Mouse (Mus musculus): Measurements from ENCODE around the gene Vps4a. TPM values are rescaled to one million over a fixed set of nuclear protein-coding genes. Genes with fewer than 3 reads are reported as not detected.

Vps4a gene
- polyA plus RNA-seq, 1 experiment from 2014 or later, result 68.9 TPM

Other genes with a start within 250 kb of the Vps4a start
- 0.23 and 0.24 TPM in 2 replicates for gene Has3, start 161.0 kb upstream of the Vps4a start, polyA plus RNA-seq (2015; fragmentation: Nextera tagmentation; extraction: Ambion mirVana)
- gene Utp4, start 137.6 kb upstream of the Vps4a start, polyA plus RNA-seq (2015; fragmentation: Nextera tagmentation; extraction: Ambion mirVana), result 54.4 and 59.7 TPM in 2 replicates
- 15.0 and 15.7 TPM in 2 replicates for gene Sntb2, start 95.5 kb upstream of the Vps4a start, polyA plus RNA-seq (2015; fragmentation: Nextera tagmentation; extraction: Ambion mirVana)
- gene Pdf, start 17.4 kb downstream of the Vps4a start, polyA plus RNA-seq (2015; fragmentation: Nextera tagmentation; extraction: Ambion mirVana), result 32.7 and 35.5 TPM in 2 replicates
- 28.6 and 29.6 TPM in 2 replicates for gene Cog8, start 25.5 kb downstream of the Vps4a start, polyA plus RNA-seq (2015; fragmentation: Nextera tagmentation; extraction: Ambion mirVana)
- 68.6 and 75.3 TPM in 2 replicates for gene Nip7, start 25.7 kb downstream of the Vps4a start, polyA plus RNA-seq (2015; fragmentation: Nextera tagmentation; extraction: Ambion mirVana)
- gene Tmed6, start 34.4 kb downstream of the Vps4a start, polyA plus RNA-seq (2015; fragmentation: Nextera tagmentation; extraction: Ambion mirVana), result 1.7 and 1.9 TPM in 2 replicates
- gene Terf2, start 65.3 kb downstream of the Vps4a start, polyA plus RNA-seq (2015; fragmentation: Nextera tagmentation; extraction: Ambion mirVana), result 16.8 and 18.4 TPM in 2 replicates
- 76.5 and 84.0 TPM in 2 replicates for gene Cyb5b, start 119.4 kb downstream of the Vps4a start, polyA plus RNA-seq (2015; fragmentation: Nextera tagmentation; extraction: Ambion mirVana)